In the genomic region with DNA sequence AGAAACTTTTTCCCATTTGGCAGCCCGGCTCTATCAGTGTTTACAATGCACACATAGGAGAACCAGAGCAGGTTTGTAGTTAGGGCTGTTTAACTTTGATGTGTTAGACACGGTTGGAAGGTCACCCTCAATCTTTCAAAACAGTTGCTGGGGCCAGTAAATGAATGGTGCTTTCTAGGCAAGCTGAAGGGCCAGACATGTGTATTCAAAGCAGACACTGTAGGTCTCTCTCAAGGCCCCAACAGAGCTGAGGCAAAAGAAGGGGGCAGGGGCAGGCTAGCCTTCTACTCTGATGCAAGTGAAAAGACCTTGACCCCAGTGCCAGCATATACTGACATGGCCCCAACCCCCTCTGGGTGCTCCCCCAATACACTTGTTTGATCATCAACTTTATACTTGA, we compare ENCODE assay signal across 11 mouse cellular contexts. TPM values are rescaled to one million over a fixed set of nuclear protein-coding genes. Genes with fewer than 3 reads are reported as not detected.
DNase-seq lines count a peak whose midpoint lies in the region; ATAC-seq lines count a peak whose summit lies in the region.
"Had no signal": no experiment of that assay in that cellular context is flagged by ENCODE, and none has a peak within 500 bp of the region (broad histone marks: within the 10 kb centered on the region; RNA-seq: fewer than 3 reads in every experiment).

No protein-coding gene starts in this region.

- H3K27ac ChIP-seq in kidney, embryonic 14.5 days (ENCODE audit: low read depth, low read length) = no peak overlapping the region
- no peak overlapping the region for H3K27ac ChIP-seq in embryonic facial prominence, embryonic 13.5 days
- H3K27ac ChIP-seq in liver, embryonic 12.5 days = peak overlapping the region; percentile 87; the same call in 1 of the 2 replicates

- peak; percentile 55 for DNase-seq in adrenal gland, adult 2 months
- no peak for DNase-seq in adrenal gland, postnatal 4 days (ENCODE audit: low spot score in 2 of 2)
- DNase-seq in kidney, postnatal 25 days = no peak
- DNase-seq in urinary bladder, postnatal 25 days (ENCODE audit: low spot score) = no peak
- DNase-seq: heart, postnatal 10 days; lung, postnatal 36 days; right cerebral cortex, postnatal 4 days had no signal

- no peak overlapping the region for H3K9ac ChIP-seq in kidney, embryonic 14.5 days (ENCODE audit: low read depth, low read length)
- no peak overlapping the region for H3K9ac ChIP-seq in embryonic facial prominence, embryonic 13.5 days
- H3K9ac ChIP-seq in liver, embryonic 12.5 days = peak overlapping the region; percentile 93

- H3K27me3 ChIP-seq in kidney, embryonic 14.5 days (ENCODE audit: control insufficient read depth, insufficient read depth, low read length) = no peaks in the 10 kb centered on the region
- peaks cover 21% of the 10 kb centered on the region for H3K27me3 ChIP-seq in embryonic facial prominence, embryonic 13.5 days
- no peaks in the 10 kb centered on the region for H3K27me3 ChIP-seq in liver, embryonic 12.5 days (replicated peaks)

- no peaks in the 10 kb centered on the region for H3K9me3 ChIP-seq in kidney, embryonic 14.5 days (ENCODE audit: control insufficient read depth, low read length)
- no peaks in the 10 kb centered on the region for H3K9me3 ChIP-seq in embryonic facial prominence, embryonic 13.5 days
- 0 out of 2 replicates have a peak, but pooled peaks cover 6% of the 10 kb centered on the region for H3K9me3 ChIP-seq in liver, embryonic 12.5 days (replicated peaks)

- H3K4me2 ChIP-seq in kidney, embryonic 14.5 days (replicated peaks; ENCODE audit: low read depth, low read length) = peak overlapping the region; percentile 94
- peak overlapping the region; percentile 91 for H3K4me2 ChIP-seq in embryonic facial prominence, embryonic 13.5 days
- H3K4me2 ChIP-seq in liver, embryonic 12.5 days = peak overlapping the region; percentile 90

- H3K36me3 ChIP-seq in kidney, embryonic 14.5 days (ENCODE audit: control insufficient read depth, insufficient read depth, low read length) = no peaks in the 10 kb centered on the region
- H3K36me3 ChIP-seq in embryonic facial prominence, embryonic 13.5 days = no peaks in the 10 kb centered on the region
- peaks cover 23% of the 10 kb centered on the region for H3K36me3 ChIP-seq in liver, embryonic 12.5 days

- no peak for ATAC-seq in kidney, embryonic 14.5 days (ENCODE audit: low FRiP score, low TSS enrichment)
- ATAC-seq in embryonic facial prominence, embryonic 13.5 days (ENCODE audit: insufficient number of reproducible peaks, insufficient read depth, low FRiP score, low TSS enrichment, low read depth) = no peak
- no peak for ATAC-seq in liver, embryonic 12.5 days
- ATAC-seq in inflammation-experienced regulatory T-cells, adult 6 months = no peak

- peak overlapping the region; percentile 59; the same call in 1 of the 2 replicates for H3K4me3 ChIP-seq in kidney, embryonic 14.5 days (ENCODE audit: low read length)
- H3K4me3 ChIP-seq in embryonic facial prominence, embryonic 13.5 days = peak overlapping the region; percentile 76; the same call in 1 of the 2 replicates
- peak overlapping the region; percentile 89 for H3K4me3 ChIP-seq in liver, embryonic 12.5 days

- 1% methylated on average over 2 of the region's 2 CpGs for WGBS in kidney, embryonic 14.5 days
- WGBS in embryonic facial prominence, embryonic 13.5 days = 3% methylated on average over 2 of the region's 2 CpGs
- 20% methylated on average over 2 of the region's 2 CpGs for WGBS in liver, embryonic 12.5 days (ENCODE audit: insufficient replicate concordance)

- peaks cover 17% of the 10 kb centered on the region for H3K4me1 ChIP-seq in kidney, embryonic 14.5 days (ENCODE audit: control insufficient read depth, insufficient read depth, low read length)
- H3K4me1 ChIP-seq in embryonic facial prominence, embryonic 13.5 days = peaks cover 23% of the 10 kb centered on the region
- H3K4me1 ChIP-seq in liver, embryonic 12.5 days = peaks cover 80% of the 10 kb centered on the region

RNA-seq across cellular contexts. Expression of a gene that starts 1.7 kb away (rescaled TPM):
- 10 to 100 TPM; 30.9 to 36.0 TPM for total RNA-seq in adrenal gland, adult 2 months (2021)
- polyA plus RNA-seq in adrenal gland, adult 2 months (2012; rRNA removed) = 5.4 and 9.0 TPM in 2 replicates
- total RNA-seq in adrenal gland, postnatal 4 days (2021) = 10 to 100 TPM; 39.3 to 39.5 TPM
- polyA plus RNA-seq in kidney, embryonic 14.5 days (2014; fragmentation: Nextera tagmentation; extraction: Ambion mirVana) = 11.7 and 16.3 TPM in 2 replicates
- 14.3 and 16.3 TPM in 2 replicates for polyA plus RNA-seq in embryonic facial prominence, embryonic 13.5 days (2015; fragmentation: Nextera tagmentation; extraction: Ambion mirVana)
- 67.9 and 68.6 TPM in 2 replicates for polyA plus RNA-seq in liver, embryonic 12.5 days (2016; fragmentation: Nextera tagmentation; extraction: Ambion mirVana)
- polyA plus RNA-seq in inflammation-experienced regulatory T-cells, adult 6 months (2017; shearing (Covaris generic)) = 100 to 1,000 TPM; 115 to 147 (median 144) TPM

RNA-seq across cellular contexts. Expression of a gene that starts 5.7 kb away (rescaled TPM):
- 100 to 1,000 TPM; 106 to 144 TPM for total RNA-seq in adrenal gland, adult 2 months (2021)
- 61.5 and 68.0 TPM in 2 replicates for polyA plus RNA-seq in adrenal gland, adult 2 months (2012; rRNA removed)
- 100 to 1,000 TPM in 1 of 2 experiments, 10 to 100 TPM in 1; 97.0 to 108 TPM for total RNA-seq in adrenal gland, postnatal 4 days (2021)
- polyA plus RNA-seq in kidney, embryonic 14.5 days (2014; fragmentation: Nextera tagmentation; extraction: Ambion mirVana) = 49.2 and 70.7 TPM in 2 replicates
- 87.8 and 89.7 TPM in 2 replicates for polyA plus RNA-seq in embryonic facial prominence, embryonic 13.5 days (2015; fragmentation: Nextera tagmentation; extraction: Ambion mirVana)
- polyA plus RNA-seq in liver, embryonic 12.5 days (2016; fragmentation: Nextera tagmentation; extraction: Ambion mirVana) = 61.2 and 66.4 TPM in 2 replicates
- polyA plus RNA-seq in inflammation-experienced regulatory T-cells, adult 6 months (2017; shearing (Covaris generic)) = 10 to 100 TPM in 2 of 3 experiments, 1 to 10 TPM in 1; 8.8 to 14.4 (median 11.7) TPM
